Mouse (Mus musculus) C2C12 (cell line): ENCODE measurements around the gene Akr1b10.

Experiments used
- CEBPB ChIP-seq: IDR thresholded peaks from one replicate; pipeline ENCODE4 v1.6.1; 2011; ENCODE audit warnings: low read depth, mild to moderate bottlenecking, control low read depth, moderate library complexity
- CTCF ChIP-seq: IDR thresholded peaks from one replicate; pipeline ENCODE4 v1.5.1; 2011; ENCODE audit not compliant: control insufficient read depth, insufficient read depth, insufficient read length
- MYOD1 ChIP-seq: IDR thresholded peaks from one replicate; pipeline ENCODE4 v1.6.1; 2011; ENCODE audit warnings: low read depth; ENCODE audit not compliant: control insufficient read depth, insufficient read length
- MYOG ChIP-seq: IDR thresholded peaks from one replicate; pipeline ENCODE4 v1.6.1; 2011; ENCODE audit not compliant: control insufficient read depth, insufficient read length; ENCODE audit errors: extremely low read depth
- USF1 ChIP-seq: IDR thresholded peaks from one replicate; pipeline ENCODE4 v1.6.1; 2011; ENCODE audit warnings: low read depth, mild to moderate bottlenecking, control low read depth, moderate library complexity

- TF ChIP-seq USF1 (no peak), CTCF (no peak), MYOG (no peak), MYOD1 (no peak), CEBPB (no peak)
Measured at GRCm38 (mm10) chr6:34344135-34344850, 39.7 kb upstream of the Akr1b10 start.
